Mouse (Mus musculus) heart, embryonic 16.5 days (tissue): ENCODE results near the gene Pacsin2. TPM values are rescaled to one million over a fixed set of nuclear protein-coding genes. Genes with fewer than 3 reads are reported as not detected.
A peak's percentile ranks its signal among the peaks of the same experiment; 100 is the strongest.

ENCODE experiments used
- ATAC-seq: fragments of 200-750 bp; cut with Nextera tagmentation; replicated peaks from 2 replicates; pipeline ENCODE4 v1.8.0; 2017; ENCODE audit warnings: moderate number of reproducible peaks; ENCODE audit not compliant: insufficient read depth, low FRiP score; ENCODE audit errors: extremely low read depth
- H3K27ac ChIP-seq: fragments of 300-500 bp; sonication (generic); 2 replicates; pipeline ENCODE4 v1.5.1; 2014; ENCODE audit warnings: mild to moderate bottlenecking, low read length, control low read depth, moderate library complexity
- H3K27me3 ChIP-seq: fragments of 300-500 bp; sonication (generic); 2 replicates; pipeline ENCODE4 v1.6.1; 2014; ENCODE audit warnings: low read length, mixed read lengths; ENCODE audit not compliant: control insufficient read depth, insufficient read depth
- H3K36me3 ChIP-seq: fragments of 300-500 bp; sonication (generic); 2 replicates; pipeline ENCODE4 v1.6.1; 2014; ENCODE audit not compliant: control insufficient read depth, insufficient read depth
- H3K4me1 ChIP-seq: fragments of 300-500 bp; sonication (generic); 2 replicates; pipeline ENCODE4 v1.6.1; 2014; ENCODE audit warnings: low read length, mixed read lengths; ENCODE audit not compliant: control insufficient read depth, insufficient read depth
- H3K4me2 ChIP-seq: fragments of 300-500 bp; sonication (generic); 2 replicates; pipeline ENCODE4 v1.6.1; 2014; ENCODE audit warnings: low read depth, mild to moderate bottlenecking, control low read depth, low read length
- H3K4me3 ChIP-seq: fragments of 300-500 bp; sonication (generic); 2 replicates; pipeline ENCODE4 v1.5.1; 2014; ENCODE audit warnings: mild to moderate bottlenecking, control low read depth, low read length
- H3K9ac ChIP-seq: fragments of 300-500 bp; sonication (generic); 2 replicates; pipeline ENCODE4 v1.6.1; 2014; ENCODE audit warnings: low read length, control low read depth
- H3K9me3 ChIP-seq: fragments of 300-500 bp; sonication (generic); replicated peaks from 2 replicates; pipeline ENCODE4 v1.6.1; 2016; ENCODE audit warnings: low read length; ENCODE audit not compliant: control insufficient read depth
- WGBS: fragments of 180-500 bp; shearing (Covaris S2); extraction: QIAGEN DNeasy Blood & Tissue Kit; methylation state at CpG from one replicate; pipeline ENCODE4 v1.1.7; 2014; 5-methylcytosine and 5-hydroxymethylcytosine counted together
- polyA plus RNA-seq: library from polyadenylated mRNA; unstranded; fragments of >200 nt; fragmentation: Nextera tagmentation; extraction: Ambion mirVana; gene quantifications from 2 replicates; pipeline ENCODE4 v1.2.1, GENCODE M21; 2015

The Pacsin2 gene
- polyA plus RNA-seq, 1 experiment from 2014 or later, result 73.3 TPM

DNA sequence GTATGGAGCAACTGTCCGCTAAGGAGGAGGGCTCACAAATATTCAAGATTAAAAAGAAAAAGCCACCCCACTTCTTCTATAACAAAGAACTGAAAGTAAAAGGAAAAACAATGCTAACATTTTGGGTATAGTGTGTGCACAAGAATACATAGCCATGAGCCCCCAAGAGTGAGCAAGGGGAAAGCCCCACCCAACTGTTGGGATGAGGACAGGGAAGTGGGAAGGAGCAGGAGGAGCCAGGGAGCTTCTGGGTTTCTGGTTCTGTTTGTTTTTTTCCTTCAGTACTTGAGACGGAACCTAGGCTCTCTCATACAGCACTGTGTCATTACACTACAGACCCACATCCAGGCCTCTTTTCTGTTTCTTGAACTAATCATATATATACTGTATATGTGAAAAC lies 31.1 kb downstream of the Pacsin2 start:
- Histone ChIP-seq H3K4me2 (peak overlapping the region; percentile 52), H3K4me3 (no peak overlapping the region), H3K27ac (peak overlapping the region; percentile 86), H3K36me3 (no peaks in the 10 kb centered on the region), H3K4me1 (peaks cover 48% of the 10 kb centered on the region), H3K9me3 (no peaks in the 10 kb centered on the region), H3K27me3 (no peaks in the 10 kb centered on the region), H3K9ac (peak overlapping the region; percentile 62)
- WGBS, result 73% methylated on average over 2 of the region's 2 CpGs
- ATAC-seq, result no peak

DNA sequence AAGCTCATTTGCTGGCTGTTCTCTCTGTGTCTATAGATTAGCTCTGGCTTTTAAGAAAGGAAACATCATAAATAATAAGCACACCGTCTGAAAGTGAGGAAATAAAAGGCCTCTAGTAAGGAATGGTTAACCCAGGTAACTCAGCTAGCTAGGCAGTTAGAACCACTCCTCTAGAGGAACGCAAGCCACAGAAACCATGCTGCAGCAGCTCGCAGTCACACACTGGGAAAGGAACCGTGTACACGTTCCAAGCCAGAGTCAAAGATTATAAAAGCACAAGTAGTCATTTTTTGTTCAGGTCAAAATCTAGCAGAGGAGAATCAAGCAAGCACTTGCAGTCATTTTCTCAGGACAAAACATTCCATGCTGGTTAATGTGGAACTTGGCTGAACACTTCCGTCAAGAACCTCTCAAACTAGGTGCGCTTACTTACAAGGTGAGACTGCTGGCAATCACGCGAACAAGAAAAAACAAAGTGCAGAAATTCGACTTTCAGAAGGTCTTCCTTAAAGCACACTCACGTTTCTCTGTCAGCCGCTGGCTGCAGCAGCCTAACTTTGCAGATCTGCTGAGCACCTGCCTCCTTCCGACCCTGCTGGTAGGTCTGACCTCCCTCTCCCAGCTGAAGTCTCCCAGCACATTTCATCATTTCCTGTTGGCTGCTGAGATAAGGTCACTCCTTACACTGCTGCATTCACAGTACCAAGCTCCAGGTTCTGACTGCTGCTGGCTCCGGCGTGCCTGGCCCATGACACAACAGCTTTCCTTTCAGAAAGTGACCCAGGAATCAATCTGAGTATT lies 32.0 kb downstream of the Pacsin2 start:
- H3K36me3 ChIP-seq, result no peaks in the 10 kb centered on the region
- peak overlapping the region; percentile 86 for H3K27ac ChIP-seq
- H3K4me1 ChIP-seq, result peaks cover 54% of the 10 kb centered on the region
- H3K9ac ChIP-seq, result peak overlapping the region; percentile 62
- 23% methylated on average over 15 of the region's 15 CpGs for WGBS
- no peaks in the 10 kb centered on the region for H3K9me3 ChIP-seq
- ATAC-seq, result peak; percentile 69
- H3K4me2 ChIP-seq, result peak overlapping the region; percentile 52
- H3K27me3 ChIP-seq, result no peaks in the 10 kb centered on the region
- peak overlapping the region; percentile 2 for H3K4me3 ChIP-seq

DNA sequence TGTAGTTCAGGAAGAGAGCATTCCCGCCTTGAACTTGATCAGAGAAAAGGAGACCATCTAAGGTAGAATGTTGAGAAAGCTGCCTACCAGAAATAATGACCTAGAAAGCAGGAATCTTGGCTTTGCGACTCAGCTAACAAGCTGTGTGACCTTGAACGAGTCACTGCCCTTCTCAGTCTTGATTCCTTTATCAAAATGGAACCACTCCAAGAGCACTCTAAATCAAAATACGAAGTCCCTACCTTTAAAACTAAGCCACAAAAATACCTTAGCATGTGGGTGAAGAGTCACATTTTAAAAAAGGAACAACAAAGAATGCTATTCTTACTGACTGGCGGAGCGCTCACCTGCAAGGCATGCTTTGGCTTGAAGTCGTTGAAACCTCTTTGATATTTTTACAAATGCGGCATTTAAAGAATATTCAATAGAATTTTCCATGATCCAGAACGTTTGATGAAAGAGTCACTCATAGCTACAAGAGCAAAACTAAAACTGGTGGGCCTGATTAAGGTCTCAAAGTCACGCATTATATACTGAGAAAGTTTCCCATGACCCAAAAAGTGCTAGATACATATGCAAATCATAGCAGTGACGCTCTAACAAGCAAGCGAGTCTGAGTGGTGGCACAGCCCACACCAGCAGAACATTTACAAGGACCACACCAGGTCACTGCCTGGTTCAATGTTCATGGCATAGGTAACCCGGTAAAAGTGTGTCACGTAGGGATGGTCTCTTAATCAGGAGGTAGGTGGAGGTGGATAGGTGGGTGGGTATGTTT lies 33.2 kb downstream of the Pacsin2 start:
- Histone ChIP-seq H3K27ac (0 out of 2 replicates have a peak overlapping the region, but pooled peaks have one; percentile 1), H3K9me3 (no peaks in the 10 kb centered on the region), H3K27me3 (no peaks in the 10 kb centered on the region), H3K4me2 (no peak overlapping the region), H3K4me1 (peaks cover 58% of the 10 kb centered on the region), H3K36me3 (no peaks in the 10 kb centered on the region), H3K9ac (no peak overlapping the region), H3K4me3 (no peak overlapping the region)
- no peak for ATAC-seq
- WGBS, result 74% methylated on average over 14 of the region's 14 CpGs

DNA sequence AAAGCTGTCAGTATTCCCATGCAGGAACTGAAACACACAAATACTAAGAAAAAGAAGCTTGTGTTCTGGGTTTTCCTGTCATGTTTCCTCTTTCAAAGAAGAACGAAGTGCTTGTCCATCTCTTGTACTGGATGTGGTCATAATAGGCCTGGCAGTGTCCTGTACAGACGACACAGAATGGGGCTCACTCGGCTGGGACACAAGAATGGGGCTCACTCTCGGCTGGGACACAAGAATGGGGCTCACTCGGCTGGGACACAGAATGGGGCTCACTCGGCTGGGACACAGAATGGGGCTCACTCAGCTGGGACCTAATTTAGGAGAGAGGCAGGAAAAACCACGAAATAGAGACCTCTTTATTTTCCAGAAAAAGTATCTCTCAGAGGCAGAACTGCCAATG lies 34.0 kb downstream of the Pacsin2 start:
- Histone ChIP-seq H3K4me3 (no peak overlapping the region), H3K27me3 (no peaks in the 10 kb centered on the region), H3K4me1 (peaks cover 62% of the 10 kb centered on the region), H3K27ac (0 out of 2 replicates have a peak overlapping the region, but pooled peaks have one; percentile 35), H3K9me3 (no peaks in the 10 kb centered on the region), H3K36me3 (no peaks in the 10 kb centered on the region), H3K9ac (no peak overlapping the region), H3K4me2 (no peak overlapping the region)
- WGBS, result 73% methylated on average over 7 of the region's 7 CpGs
- ATAC-seq, result no peak

DNA sequence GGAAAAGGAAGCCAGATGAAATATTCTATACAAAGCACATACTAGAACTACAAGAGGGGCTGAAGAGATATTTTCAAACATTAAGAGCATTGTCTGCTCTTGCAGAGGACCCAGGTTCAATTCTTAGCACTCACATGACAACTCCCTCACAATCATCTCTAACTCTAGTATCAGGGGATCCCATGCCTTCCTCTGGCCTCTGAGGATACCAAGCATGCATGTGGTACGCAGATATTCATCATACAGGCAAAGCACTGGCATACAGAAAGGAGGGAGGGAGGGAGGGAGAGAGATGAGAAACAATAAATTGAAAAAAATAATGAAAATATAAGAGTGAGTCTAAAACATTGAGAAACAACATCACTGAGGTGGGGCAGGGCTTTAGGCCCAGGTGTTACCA lies 35.8 kb downstream of the Pacsin2 start:
- H3K9me3 ChIP-seq, result no peaks in the 10 kb centered on the region
- H3K4me3 ChIP-seq, result no peak overlapping the region
- ATAC-seq, result no peak
- no peak overlapping the region for H3K4me2 ChIP-seq
- H3K27ac ChIP-seq, result no peak overlapping the region
- H3K36me3 ChIP-seq, result no peaks in the 10 kb centered on the region
- WGBS, result 86% methylated on average over 1 of the region's 1 CpGs
- no peaks in the 10 kb centered on the region for H3K27me3 ChIP-seq
- no peak overlapping the region for H3K9ac ChIP-seq
- peaks cover 67% of the 10 kb centered on the region for H3K4me1 ChIP-seq

DNA sequence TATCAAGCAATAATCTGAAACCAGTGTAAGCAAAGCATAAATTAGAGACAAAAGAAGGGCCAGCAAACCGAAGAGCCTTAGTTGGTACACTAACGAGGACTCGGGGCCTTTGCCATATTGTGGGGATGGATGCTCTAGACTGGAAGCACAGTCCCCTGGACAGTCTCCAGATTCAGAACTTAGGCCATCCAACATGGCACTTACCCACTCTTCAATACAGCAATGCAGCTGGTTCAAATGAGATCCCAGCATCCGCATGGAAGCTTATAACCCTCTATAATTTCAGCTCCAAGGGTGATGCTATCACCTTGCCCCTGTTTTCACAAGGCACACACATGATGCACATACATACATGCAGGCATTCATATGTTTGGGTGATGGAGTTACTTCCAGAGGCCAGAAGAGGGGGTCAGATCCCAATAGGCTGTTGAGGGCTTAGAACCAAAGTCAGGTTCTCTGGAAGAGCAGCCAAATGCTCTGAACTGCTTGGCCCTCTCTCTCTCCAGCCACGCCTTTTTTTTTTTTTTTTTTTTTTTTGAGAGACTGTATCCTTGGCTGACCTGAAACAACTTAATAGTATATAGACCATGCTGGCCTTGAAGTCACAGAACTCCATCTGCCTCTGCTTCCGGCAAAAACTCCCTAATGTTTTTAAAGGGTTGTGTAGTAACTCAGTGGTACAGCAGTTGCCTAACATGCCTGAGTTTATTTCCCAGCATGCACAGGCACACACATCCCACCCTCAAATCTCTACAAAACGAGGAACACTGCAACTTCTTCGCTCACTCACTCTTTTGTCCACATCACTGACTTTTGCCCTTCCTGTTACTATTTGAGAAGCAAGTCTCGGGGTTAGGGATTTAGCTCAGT lies 36.9 kb downstream of the Pacsin2 start:
- Histone ChIP-seq H3K27me3 (no peaks in the 10 kb centered on the region), H3K4me1 (peaks cover 65% of the 10 kb centered on the region), H3K27ac (no peak overlapping the region), H3K36me3 (no peaks in the 10 kb centered on the region), H3K4me2 (no peak overlapping the region), H3K9ac (no peak overlapping the region), H3K4me3 (no peak overlapping the region), H3K9me3 (no peaks in the 10 kb centered on the region)
- no peak for ATAC-seq
- 80% methylated on average over 9 of the region's 9 CpGs for WGBS

DNA sequence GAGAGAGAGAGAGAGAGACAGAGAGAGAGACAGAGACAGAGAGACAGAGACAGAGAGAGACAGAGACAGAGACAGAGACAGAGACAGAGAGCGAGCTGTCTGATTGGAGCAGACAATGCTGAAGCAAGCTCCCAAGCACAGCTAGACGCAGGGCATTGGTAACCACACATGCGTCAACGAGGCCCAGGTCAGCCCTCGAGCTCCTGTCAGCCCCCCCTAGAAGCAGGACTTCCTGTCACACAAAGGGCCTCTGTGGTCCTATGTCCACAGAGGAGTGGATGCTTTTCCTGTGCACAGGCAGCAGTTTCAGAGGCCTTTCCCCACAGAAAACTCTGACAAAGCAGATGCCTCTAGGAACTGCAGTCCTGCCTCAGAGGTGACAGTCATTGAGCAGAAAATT lies 38.6 kb downstream of the Pacsin2 start:
- Histone ChIP-seq H3K9me3 (no peaks in the 10 kb centered on the region), H3K4me3 (no peak overlapping the region), H3K27me3 (no peaks in the 10 kb centered on the region), H3K27ac (peak overlapping the region; percentile 76), H3K4me2 (no peak overlapping the region), H3K36me3 (no peaks in the 10 kb centered on the region), H3K9ac (peak overlapping the region; percentile 25; the same call in 1 of the 2 replicates), H3K4me1 (peaks cover 61% of the 10 kb centered on the region)
- WGBS, result 38% methylated on average over 5 of the region's 5 CpGs
- no peak for ATAC-seq

DNA sequence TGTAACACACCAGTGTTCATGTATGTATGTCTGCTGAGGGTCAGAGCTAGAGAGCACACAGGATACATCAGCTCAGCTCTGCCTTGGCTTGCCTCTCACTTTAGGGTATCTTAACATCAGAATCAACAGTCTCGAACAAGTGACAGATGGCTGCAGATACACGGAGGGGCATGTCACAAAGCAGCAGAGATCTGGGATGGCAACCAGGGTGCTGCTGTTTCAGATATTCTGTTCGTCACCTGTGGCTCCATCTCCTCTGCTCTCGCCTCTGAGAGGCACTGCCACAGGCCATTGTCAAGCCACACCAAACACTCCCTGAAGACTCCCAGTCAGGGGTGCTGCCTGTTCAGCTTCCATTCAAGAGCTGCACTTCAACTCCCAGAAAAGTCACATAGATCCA lies 39.1 kb downstream of the Pacsin2 start:
- Histone ChIP-seq H3K27me3 (no peaks in the 10 kb centered on the region), H3K4me1 (peaks cover 57% of the 10 kb centered on the region), H3K9me3 (no peaks in the 10 kb centered on the region), H3K9ac (no peak overlapping the region; the same call in 1 of the 2 replicates), H3K36me3 (no peaks in the 10 kb centered on the region), H3K4me2 (no peak overlapping the region; the same call in 1 of the 2 replicates), H3K4me3 (no peak overlapping the region), H3K27ac (peak overlapping the region; percentile 76)
- WGBS, result 62% methylated on average over 4 of the region's 4 CpGs
- no peak for ATAC-seq
